Mouse (Mus musculus) ES-Bruce4 (cell line): ENCODE results near the gene Gal3st3.

ENCODE experiments used
- CTCF ChIP-seq: IDR thresholded peaks from one replicate; pipeline ENCODE4 v1.8.1; 2011; ENCODE audit warnings: low read depth, low read length
- POLR2A ChIP-seq: IDR thresholded peaks from one replicate; pipeline ENCODE4 v1.8.1; 2011; ENCODE audit warnings: low read length; ENCODE audit not compliant: insufficient read depth

GRCm38 (mm10) chr19:5272326-5272795 lies 25.8 kb upstream of the Gal3st3 start:
- no peak for TF ChIP-seq CTCF
- no peak for TF ChIP-seq POLR2A
